Mouse (Mus musculus) lung, adult 2 months (tissue): Measurements from ENCODE around the gene Cracr2b.

Experiments
- CTCF ChIP-seq: fragments of 200-500 bp; IDR thresholded peaks from 2 replicates; pipeline ENCODE4 v1.5.1; 2011; ENCODE audit warnings: mild to moderate bottlenecking, low read length, control low read depth; ENCODE audit not compliant: insufficient read depth
- POLR2A ChIP-seq: fragments of 200-500 bp; IDR thresholded peaks from 2 replicates; pipeline ENCODE4 v1.6.1; 2011; ENCODE audit warnings: low read depth, mild to moderate bottlenecking, control low read depth, low read length, borderline replicate concordance; ENCODE audit errors: extremely low read depth

DNA sequence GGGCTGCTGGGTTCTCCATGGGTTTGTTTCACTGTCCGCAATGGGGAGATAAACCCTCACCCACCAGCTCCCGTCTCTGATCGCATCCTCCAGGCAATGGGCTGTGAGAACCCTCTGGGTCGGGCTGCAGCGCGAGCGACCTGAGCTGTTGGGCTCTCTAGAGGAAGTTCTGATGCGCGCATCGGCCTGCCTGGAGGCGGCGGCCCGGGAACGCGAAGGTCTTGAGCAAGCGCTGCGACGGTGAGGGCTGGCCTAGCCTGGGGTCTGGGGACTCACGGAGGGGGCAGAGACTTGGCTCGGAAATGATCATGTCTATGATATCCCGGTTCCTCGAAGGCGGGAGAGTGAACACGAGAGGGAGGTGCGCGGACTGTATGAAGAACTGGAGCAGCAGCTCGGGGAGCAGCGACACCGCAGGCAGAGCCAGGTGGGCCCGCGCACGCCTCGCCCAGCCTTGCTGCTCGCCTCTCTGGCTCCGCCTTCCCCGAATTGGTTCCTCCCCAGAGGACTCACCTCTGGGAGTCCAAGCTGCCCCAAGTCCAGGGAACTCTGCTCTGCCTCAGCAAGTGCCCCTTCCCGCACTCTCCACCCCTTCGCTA lies 3.8 kb downstream of the Cracr2b start:
- TF ChIP-seq CTCF: no peak
- no peak for TF ChIP-seq POLR2A
